Mouse (Mus musculus) kidney, embryonic 16.5 days (tissue): Measurements from ENCODE around the gene Pphln1. TPM values are rescaled to one million over a fixed set of nuclear protein-coding genes. Genes with fewer than 3 reads are reported as not detected.
"Not testable (repeated sequence)": the region's sequence is repeated elsewhere in the genome, so short reads cannot be mapped to it uniquely, and the experiment has no call there.

ENCODE experiments used
- ATAC-seq: fragments of 200-750 bp; cut with Nextera tagmentation; 2 replicates; pipeline ENCODE4 v1.8.0; 2017; ENCODE audit warnings: moderate TSS enrichment; ENCODE audit not compliant: low FRiP score, low TSS enrichment
- H3K27ac ChIP-seq: fragments of 300-500 bp; sonication (generic); 2 replicates; pipeline ENCODE4 v1.5.1; 2014; ENCODE audit warnings: low read length
- H3K27me3 ChIP-seq: fragments of 300-500 bp; sonication (generic); 2 replicates; pipeline ENCODE4 v1.6.1; 2014; ENCODE audit warnings: low read length, control low read depth, mixed read lengths; ENCODE audit not compliant: insufficient read depth
- H3K36me3 ChIP-seq: fragments of 300-500 bp; sonication (generic); 2 replicates; pipeline ENCODE4 v1.6.1; 2014; ENCODE audit warnings: low read length, control low read depth, mixed read lengths; ENCODE audit not compliant: insufficient read depth
- H3K4me1 ChIP-seq: fragments of 300-500 bp; sonication (generic); 2 replicates; pipeline ENCODE4 v1.6.1; 2014; ENCODE audit warnings: low read length, control low read depth, mixed read lengths; ENCODE audit not compliant: insufficient read depth
- H3K4me2 ChIP-seq: fragments of 300-500 bp; sonication (generic); replicated peaks from 2 replicates; pipeline ENCODE4 v1.6.1; 2014; ENCODE audit warnings: low read depth, low read length
- H3K4me3 ChIP-seq: fragments of 300-500 bp; sonication (generic); 2 replicates; pipeline ENCODE4 v1.5.1; 2014; ENCODE audit warnings: mild to moderate bottlenecking, low read length
- H3K9ac ChIP-seq: fragments of 300-500 bp; sonication (generic); replicated peaks from 2 replicates; pipeline ENCODE4 v1.6.1; 2014; ENCODE audit warnings: low read length
- H3K9me3 ChIP-seq: fragments of 300-500 bp; sonication (generic); 2 replicates; pipeline ENCODE4 v1.6.1; 2016; ENCODE audit warnings: low read length, control low read depth
- WGBS: fragments of 180-500 bp; shearing (Covaris S2); extraction: QIAGEN DNeasy Blood & Tissue Kit; methylation state at CpG from one replicate; pipeline ENCODE4 v1.1.7; 2014; 5-methylcytosine and 5-hydroxymethylcytosine counted together
- polyA plus RNA-seq: library from polyadenylated mRNA; unstranded; fragments of >200 nt; fragmentation: Nextera tagmentation; extraction: Ambion mirVana; gene quantifications from 2 replicates; pipeline ENCODE4 v1.2.1, GENCODE M21; 2015

The Pphln1 gene
- 41.3 and 53.1 TPM in 2 replicates for polyA plus RNA-seq

DNA sequence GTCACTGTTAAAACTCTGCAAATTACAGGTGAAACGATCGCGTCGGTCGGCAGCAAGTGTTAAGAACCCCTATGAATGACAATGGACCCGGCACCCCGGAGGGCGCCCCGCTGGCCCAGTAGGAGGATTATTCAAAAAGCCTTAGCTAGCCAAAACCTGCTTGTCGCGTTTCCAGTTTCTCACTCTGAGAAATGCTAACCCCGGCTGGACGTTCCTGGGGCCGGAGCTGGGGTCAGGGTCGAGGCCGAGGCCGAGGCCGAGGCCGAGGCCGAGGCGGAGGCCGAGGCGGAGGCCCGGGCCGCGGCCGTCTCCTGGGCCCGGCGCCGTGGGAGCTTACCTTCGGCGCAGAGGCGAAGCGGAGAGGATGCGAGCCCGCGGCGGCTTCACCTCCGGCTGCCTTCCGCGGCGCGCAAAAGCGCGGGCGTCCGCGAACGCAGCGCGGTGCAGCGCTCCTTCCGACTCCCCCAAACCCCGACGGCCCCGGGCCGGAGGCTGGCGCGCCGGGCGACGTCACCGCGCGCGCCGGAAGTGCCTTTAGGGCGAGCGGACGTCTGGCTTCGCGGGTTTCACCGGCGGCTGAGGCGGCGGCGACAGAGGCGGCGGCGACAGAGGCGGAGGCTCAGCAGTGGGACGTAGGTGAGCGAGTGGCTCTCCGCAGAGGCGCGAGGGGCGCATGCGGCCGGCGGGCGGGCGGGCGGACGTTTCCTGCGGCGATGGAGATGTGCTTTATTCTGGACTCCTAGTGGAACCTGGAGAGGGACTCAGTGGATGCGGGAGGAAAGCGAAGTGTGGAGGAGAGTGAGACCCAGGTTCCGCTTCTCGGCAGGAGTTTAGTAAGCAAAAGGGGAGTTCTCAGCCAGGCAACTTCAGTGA lies at the start of gene Pphln1, which contains the start of gene Zcrb1:
Gene Pphln1, plus strand, starts transcription at position 525 of the 873 bp plus-strand sequence.
Gene Zcrb1, minus strand, starts transcription at position 509 of the 873 bp plus-strand sequence.
- peak within 1 kb of the TSS; percentile 88 for H3K27ac ChIP-seq
- H3K27me3 ChIP-seq: no peaks in the 10 kb centered on the region
- H3K4me3 ChIP-seq: peak within 1 kb of the TSS; percentile 95
- peaks cover 21% of the 10 kb centered on the region for H3K36me3 ChIP-seq
- H3K9ac ChIP-seq: peak within 1 kb of the TSS; percentile 95
- peak within 1 kb of the TSS; percentile 86 for H3K4me2 ChIP-seq
- H3K4me1 ChIP-seq: peaks cover 28% of the 10 kb centered on the region
- under 1% methylated on average over 98 of the region's 100 CpGs for WGBS
- no peaks in the 10 kb centered on the region for H3K9me3 ChIP-seq
- peak; percentile 93 for ATAC-seq

DNA sequence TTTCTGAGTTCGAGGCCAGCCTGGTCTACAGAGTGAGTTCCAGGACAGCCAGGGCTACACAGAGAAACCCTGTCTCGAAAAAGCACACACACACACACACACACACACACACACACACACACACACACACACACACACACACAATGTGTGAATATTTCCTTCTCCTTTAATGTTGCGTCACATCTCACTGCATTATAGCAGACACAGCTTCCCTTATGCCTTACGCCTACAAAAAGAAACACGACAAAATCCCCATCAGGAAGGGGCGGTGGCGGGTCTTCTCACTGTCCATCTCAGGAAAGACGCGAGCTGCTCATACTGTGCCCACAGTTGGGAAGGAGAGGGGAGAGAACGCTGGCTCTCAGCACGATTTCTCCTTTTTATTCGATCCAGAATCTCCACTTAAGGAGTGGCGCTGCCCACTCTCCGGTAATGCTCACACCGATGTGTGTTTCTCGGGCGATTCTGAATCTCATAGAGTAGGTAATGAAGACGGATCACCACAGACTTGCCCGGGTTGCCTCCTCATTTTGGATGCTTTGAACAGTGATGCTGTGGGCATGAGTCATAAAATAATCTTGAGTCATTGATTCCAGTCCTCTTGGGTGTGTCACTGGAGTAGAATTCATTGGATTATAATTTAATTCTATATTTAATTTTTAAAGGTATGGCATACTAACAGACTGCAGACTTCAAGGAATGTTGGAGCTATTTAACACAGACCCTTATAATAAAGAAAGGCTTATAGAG lies 39.6 kb upstream of the Pphln1 start:
- Histone ChIP-seq H3K27me3 (no peaks in the 10 kb centered on the region), H3K4me1 (no peaks in the 10 kb centered on the region)
- WGBS: 91% methylated on average over 19 of the region's 19 CpGs

DNA sequence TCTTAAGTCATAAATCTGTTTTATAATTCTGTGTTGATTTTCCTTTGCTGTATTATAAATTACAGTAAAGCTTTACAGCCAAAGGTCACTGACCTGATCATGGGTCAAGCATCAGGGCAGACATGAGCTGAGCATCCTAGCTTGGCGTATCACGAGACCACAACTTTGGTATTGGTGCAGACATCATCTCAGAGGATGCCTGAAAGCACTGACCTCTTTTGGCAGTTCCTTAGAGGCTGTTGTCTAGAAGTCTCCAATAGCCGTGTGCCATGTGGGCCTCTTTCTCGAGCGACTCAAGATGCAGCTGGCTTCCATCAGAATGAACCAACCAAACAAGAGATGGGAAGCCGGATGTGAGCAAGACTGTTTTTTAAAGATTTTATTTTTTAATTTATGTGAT lies 32.6 kb upstream of the Pphln1 start:
- Histone ChIP-seq H3K4me1 (peaks cover 10% of the 10 kb centered on the region), H3K9me3 (no peaks in the 10 kb centered on the region), H3K4me2 (no peak overlapping the region), H3K9ac (no peak overlapping the region), H3K36me3 (no peaks in the 10 kb centered on the region), H3K27me3 (no peaks in the 10 kb centered on the region), H3K27ac (no peak overlapping the region), H3K4me3 (no peak overlapping the region)
- WGBS: 47% methylated on average over 6 of the region's 6 CpGs
- ATAC-seq: peak; percentile 56

More for the DNA sequence above, 39.6 kb upstream of the Pphln1 start:
- H3K27ac ChIP-seq: no peak overlapping the region
- no peak overlapping the region for H3K9ac ChIP-seq
- H3K36me3 ChIP-seq: no peaks in the 10 kb centered on the region
- ATAC-seq: no peak
- 0 out of 2 replicates have a peak, but pooled peaks cover 4% of the 10 kb centered on the region for H3K9me3 ChIP-seq
- H3K4me2 ChIP-seq: no peak overlapping the region
- no peak overlapping the region for H3K4me3 ChIP-seq

DNA sequence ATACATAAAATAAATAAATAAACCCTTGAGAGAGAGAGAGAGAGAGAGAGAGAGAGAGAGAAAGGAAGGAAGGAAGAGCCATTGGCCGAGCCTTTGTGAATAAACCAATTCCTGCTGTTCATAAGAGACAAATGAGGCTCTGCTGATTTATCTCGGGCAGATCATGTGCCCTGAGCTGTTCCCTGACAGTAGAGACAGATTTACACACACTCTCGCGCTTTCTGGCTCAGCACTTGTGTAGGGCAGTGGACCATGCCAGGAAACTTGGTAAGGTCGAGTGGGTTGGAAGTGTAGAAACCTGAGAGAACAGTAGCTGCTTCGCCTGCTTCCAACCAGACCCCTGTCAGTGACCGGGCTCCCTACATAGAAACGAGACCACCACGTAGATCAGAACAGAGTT lies 29.6 kb upstream of the Pphln1 start:
- Histone ChIP-seq H3K4me2 (peak overlapping the region; percentile 38), H3K27ac (no peak overlapping the region), H3K4me3 (no peak overlapping the region), H3K36me3 (no peaks in the 10 kb centered on the region), H3K9ac (0 out of 2 replicates have a peak overlapping the region, but pooled peaks have one; percentile 22), H3K4me1 (peaks cover 10% of the 10 kb centered on the region), H3K9me3 (no peaks in the 10 kb centered on the region), H3K27me3 (no peaks in the 10 kb centered on the region)
- WGBS: 12% methylated on average over 9 of the region's 9 CpGs
- peak; percentile 89 for ATAC-seq

DNA sequence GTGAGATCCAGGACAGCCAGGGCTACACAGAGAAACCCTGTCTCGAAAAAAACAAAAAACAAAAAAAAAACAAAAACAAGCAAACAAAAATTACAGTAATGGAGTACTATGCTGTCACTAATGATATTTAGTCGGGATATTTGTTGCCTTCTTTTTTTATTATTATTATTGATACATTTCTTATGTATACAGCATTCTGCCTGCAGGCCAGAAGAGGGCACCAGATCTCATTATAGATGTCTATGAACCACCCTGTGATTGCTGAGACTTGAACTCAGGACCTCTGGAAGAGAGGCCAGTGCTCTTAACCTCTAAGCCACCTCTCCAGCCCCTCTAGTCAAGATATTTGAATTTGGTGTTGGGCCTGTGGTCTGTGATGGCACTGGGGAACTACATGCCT lies 26.3 kb upstream of the Pphln1 start:
- H3K4me1 ChIP-seq: peaks cover 10% of the 10 kb centered on the region
- no peak overlapping the region for H3K4me3 ChIP-seq
- 89% methylated on average over 2 of the region's 2 CpGs for WGBS
- no peaks in the 10 kb centered on the region for H3K27me3 ChIP-seq
- no peak for ATAC-seq
- H3K9ac ChIP-seq: no peak overlapping the region
- no peak overlapping the region for H3K4me2 ChIP-seq
- no peaks in the 10 kb centered on the region for H3K36me3 ChIP-seq
- no peaks in the 10 kb centered on the region for H3K9me3 ChIP-seq
- H3K27ac ChIP-seq: no peak overlapping the region

DNA sequence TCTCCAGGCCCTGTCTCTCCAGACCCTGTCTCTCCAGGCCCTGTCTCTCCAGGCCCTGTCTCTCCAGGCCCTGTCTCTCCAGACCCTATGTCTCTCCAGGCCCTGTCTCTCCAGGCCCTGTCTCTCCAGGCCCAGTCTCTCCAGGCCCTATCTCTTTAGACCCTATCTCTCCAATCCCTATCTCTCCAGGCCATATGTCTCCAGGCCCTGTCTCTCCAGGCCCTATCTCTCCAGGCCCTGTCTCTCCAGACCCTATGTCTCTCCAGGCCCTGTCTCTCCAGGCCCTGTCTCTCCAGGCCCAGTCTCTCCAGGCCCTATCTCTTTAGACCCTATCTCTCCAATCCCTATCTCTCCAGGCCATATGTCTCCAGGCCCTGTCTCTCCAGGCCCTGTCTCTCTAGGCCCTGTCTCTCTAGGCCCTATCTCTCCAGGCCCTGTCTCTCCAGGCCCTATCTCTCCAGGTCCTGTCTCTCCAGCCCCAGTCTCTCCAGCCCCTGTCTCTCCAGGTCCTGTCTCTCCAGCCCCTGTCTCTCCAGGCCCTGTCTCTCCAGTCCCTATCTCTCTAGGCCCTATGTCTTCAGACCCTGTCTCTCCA lies 25.5 kb upstream of the Pphln1 start:
- not testable (repeated sequence) for ATAC-seq, H3K4me1 ChIP-seq, H3K27ac ChIP-seq, H3K4me2 ChIP-seq, H3K9me3 ChIP-seq, H3K4me3 ChIP-seq, H3K9ac ChIP-seq, H3K36me3 ChIP-seq, H3K27me3 ChIP-seq

DNA sequence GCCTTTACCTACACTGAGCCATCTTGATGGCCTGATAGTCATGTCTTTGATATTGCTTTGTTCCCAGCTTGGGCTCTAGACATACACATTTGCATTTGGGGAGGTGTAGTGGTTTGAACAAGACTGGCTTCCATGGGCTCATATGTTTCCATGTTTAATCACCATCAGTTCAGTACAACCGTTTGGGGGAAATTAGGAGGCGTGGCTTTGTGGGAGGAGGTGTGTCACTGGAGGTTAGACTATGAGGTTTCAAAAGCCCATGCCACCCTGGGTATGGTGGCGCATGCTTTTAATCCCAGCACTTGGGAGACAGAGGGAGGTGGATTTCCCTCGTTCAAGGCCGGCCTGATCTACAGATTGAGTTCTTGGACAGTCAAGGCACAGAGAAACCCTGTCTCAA lies 22.5 kb upstream of the Pphln1 start:
- no peaks in the 10 kb centered on the region for H3K27me3 ChIP-seq
- H3K4me3 ChIP-seq: no peak overlapping the region
- ATAC-seq: no peak
- H3K9me3 ChIP-seq: no peaks in the 10 kb centered on the region
- no peak overlapping the region for H3K4me2 ChIP-seq
- H3K27ac ChIP-seq: no peak overlapping the region
- H3K4me1 ChIP-seq: no peaks in the 10 kb centered on the region
- H3K36me3 ChIP-seq: no peaks in the 10 kb centered on the region
- WGBS: 85% methylated on average over 5 of the region's 5 CpGs
- no peak overlapping the region for H3K9ac ChIP-seq

DNA sequence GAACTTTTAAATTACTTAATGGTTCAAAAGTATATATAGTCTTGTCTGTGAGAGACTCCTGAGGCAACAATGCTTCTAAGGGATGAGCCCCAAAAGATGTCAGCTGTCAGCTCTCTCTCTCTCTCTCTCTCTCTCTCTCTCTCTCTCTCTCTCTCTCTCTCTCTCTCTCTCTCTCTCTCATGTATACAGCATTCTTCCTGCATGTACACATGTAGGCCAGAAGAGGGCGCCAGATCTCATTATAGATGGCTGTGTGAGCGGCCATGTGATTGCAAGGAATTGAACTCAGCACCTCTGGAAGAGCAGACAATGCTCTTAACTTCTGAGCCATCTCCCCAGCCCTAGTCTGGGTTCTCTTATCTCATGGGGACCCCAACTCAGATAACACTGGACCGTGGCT lies 19.0 kb upstream of the Pphln1 start:
- WGBS: 78% methylated on average over 3 of the region's 3 CpGs
- H3K27me3 ChIP-seq: no peaks in the 10 kb centered on the region
- H3K9me3 ChIP-seq: no peaks in the 10 kb centered on the region
- ATAC-seq: no peak
- H3K4me3 ChIP-seq: no peak overlapping the region
- no peak overlapping the region for H3K4me2 ChIP-seq
- H3K27ac ChIP-seq: no peak overlapping the region
- H3K9ac ChIP-seq: no peak overlapping the region
- H3K36me3 ChIP-seq: peaks cover 5% of the 10 kb centered on the region; the same call in 1 of the 2 replicates
- no peaks in the 10 kb centered on the region for H3K4me1 ChIP-seq

DNA sequence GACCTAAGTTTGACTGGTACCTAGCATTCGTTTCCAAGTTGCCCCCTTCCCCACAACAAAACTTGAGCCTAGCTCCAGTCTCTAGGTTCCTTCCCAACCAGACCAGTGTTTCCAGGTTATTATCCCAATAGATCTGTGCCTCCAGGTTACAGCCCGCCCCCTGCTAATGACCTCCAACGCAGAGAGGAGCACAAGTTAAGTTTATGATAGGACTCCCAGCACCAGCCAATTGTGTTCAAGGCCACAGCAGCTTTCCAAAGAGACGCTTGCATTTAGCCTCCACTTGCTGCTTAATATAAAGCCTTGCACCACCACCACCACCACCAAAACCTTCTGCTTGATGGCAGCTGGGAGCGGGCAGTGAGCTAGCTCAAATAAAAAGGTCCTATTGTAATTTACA lies 16.8 kb upstream of the Pphln1 start:
- Histone ChIP-seq H3K9me3 (no peaks in the 10 kb centered on the region), H3K36me3 (peaks cover 19% of the 10 kb centered on the region), H3K27me3 (no peaks in the 10 kb centered on the region), H3K4me3 (no peak overlapping the region), H3K4me1 (no peaks in the 10 kb centered on the region), H3K4me2 (no peak overlapping the region), H3K9ac (no peak overlapping the region), H3K27ac (no peak overlapping the region)
- no peak for ATAC-seq
- WGBS: 54% methylated on average over 5 of the region's 5 CpGs
